Mouse (Mus musculus): ENCODE measurements around the gene Sf3a1. TPM values are rescaled to one million over a fixed set of nuclear protein-coding genes. Genes with fewer than 3 reads are reported as not detected.

The Sf3a1 gene
- total and polyA plus RNA-seq, 3 experiments, result 17.9 to 38.7 (median 37.2) TPM

- DNase-seq, result no peak
- intact Hi-C loops (cut with DNase I), result no loop called here
- H3K9ac ChIP-seq (ENCODE audit: low read depth, low read length), result no peak overlapping the region
Observed at GRCm38 (mm10) chr11:4115407-4115806, 44.7 kb upstream of the Sf3a1 start.

GRCm38 (mm10) chr11:4116458-4117141, 43.5 kb upstream of the Sf3a1 start:
- Histone ChIP-seq H3K36me3 (ENCODE audit: control insufficient read depth, insufficient read depth, low read length) (no peaks in the 10 kb centered on the region), H3K4me1 (ENCODE audit: control insufficient read depth, insufficient read depth, low read length) (peaks cover 8% of the 10 kb centered on the region), H3K4me3 (no peak overlapping the region), H3K27me3 (ENCODE audit: control insufficient read depth, insufficient read depth, low read length) (no peaks in the 10 kb centered on the region), H3K9ac (ENCODE audit: low read depth, low read length) (no peak overlapping the region), H3K79me2 (replicated peaks; ENCODE audit: control insufficient read depth, insufficient read depth, low read length) (no peaks in the 10 kb centered on the region), H3K27ac (no peak overlapping the region)
- TF ChIP-seq POLR2A (IDR thresholded peaks at IDR 0.05; ENCODE audit: insufficient read depth, low read depth, low read length) (no peak), CTCF (IDR thresholded peaks at IDR 0.05) (no peak), EP300 (IDR thresholded peaks at IDR 0.05; ENCODE audit: insufficient read depth, low read depth, low read length) (no peak)
- 27% methylated on average over 11 of the region's 11 CpGs for WGBS
- no peak for DNase-seq
- intact Hi-C loops (cut with DNase I), result no loop called here

More at GRCm38 (mm10) chr11:4115407-4115806, 44.7 kb upstream of the Sf3a1 start:
- Histone ChIP-seq H3K4me3 (no peak overlapping the region), H3K27ac (no peak overlapping the region), H3K27me3 (ENCODE audit: control insufficient read depth, insufficient read depth, low read length) (no peaks in the 10 kb centered on the region), H3K79me2 (replicated peaks; ENCODE audit: control insufficient read depth, insufficient read depth, low read length) (no peaks in the 10 kb centered on the region), H3K36me3 (ENCODE audit: control insufficient read depth, insufficient read depth, low read length) (no peaks in the 10 kb centered on the region), H3K4me1 (ENCODE audit: control insufficient read depth, insufficient read depth, low read length) (peaks cover 8% of the 10 kb centered on the region)
- TF ChIP-seq POLR2A (IDR thresholded peaks at IDR 0.05; ENCODE audit: insufficient read depth, low read depth, low read length), result no peak
- TF ChIP-seq EP300 (IDR thresholded peaks at IDR 0.05; ENCODE audit: insufficient read depth, low read depth, low read length), result no peak
- TF ChIP-seq CTCF (IDR thresholded peaks at IDR 0.05), result no peak
- WGBS, result 90% methylated on average over 4 of the region's 4 CpGs

- 8% methylated on average over 3 of the region's 3 CpGs for WGBS
- peak overlapping the region; percentile 22; the same call in 1 of the 2 replicates for H3K4me3 ChIP-seq
- no peaks in the 10 kb centered on the region for H3K27me3 ChIP-seq (ENCODE audit: control insufficient read depth, insufficient read depth, low read length)
- DNase-seq, result no peak
- H3K36me3 ChIP-seq (ENCODE audit: control insufficient read depth, insufficient read depth, low read length), result no peaks in the 10 kb centered on the region
- no peak overlapping the region for H3K27ac ChIP-seq
- peaks cover 8% of the 10 kb centered on the region for H3K4me1 ChIP-seq (ENCODE audit: control insufficient read depth, insufficient read depth, low read length)
- no peak for TF ChIP-seq EP300 (IDR thresholded peaks at IDR 0.05; ENCODE audit: insufficient read depth, low read depth, low read length)
- peak; percentile 25; the same call in 1 of the 2 replicates for TF ChIP-seq CTCF (IDR thresholded peaks at IDR 0.05)
- intact Hi-C loops (cut with DNase I), result no loop called here
- H3K9ac ChIP-seq (ENCODE audit: low read depth, low read length), result no peak overlapping the region
- no peaks in the 10 kb centered on the region for H3K79me2 ChIP-seq (replicated peaks; ENCODE audit: control insufficient read depth, insufficient read depth, low read length)
Observed at GRCm38 (mm10) chr11:4117372-4118071, 42.6 kb upstream of the Sf3a1 start.

- H3K36me3 ChIP-seq (ENCODE audit: control insufficient read depth, insufficient read depth, low read length), result no peaks in the 10 kb centered on the region
- H3K4me3 ChIP-seq, result peak overlapping the region; percentile 59
- DNase-seq, result peak; percentile 69 to 74
- H3K27ac ChIP-seq, result 0 out of 2 replicates have a peak overlapping the region, but pooled peaks have one; percentile 7
- peak overlapping the region; percentile 72 for H3K9ac ChIP-seq (ENCODE audit: low read depth, low read length)
- no peaks in the 10 kb centered on the region for H3K27me3 ChIP-seq (ENCODE audit: control insufficient read depth, insufficient read depth, low read length)
- no peaks in the 10 kb centered on the region for H3K79me2 ChIP-seq (replicated peaks; ENCODE audit: control insufficient read depth, insufficient read depth, low read length)
- intact Hi-C loops (cut with DNase I), result no loop called here
- WGBS, result 1% methylated on average over 41 of the region's 41 CpGs
- TF ChIP-seq EP300 (IDR thresholded peaks at IDR 0.05; ENCODE audit: insufficient read depth, low read depth, low read length) (no peak), CTCF (IDR thresholded peaks at IDR 0.05) (no peak), POLR2A (IDR thresholded peaks at IDR 0.05; ENCODE audit: insufficient read depth, low read depth, low read length) (0 out of 2 replicates have a peak, but pooled peaks have one; percentile 23)
- peaks cover 8% of the 10 kb centered on the region for H3K4me1 ChIP-seq (ENCODE audit: control insufficient read depth, insufficient read depth, low read length)
Observed at GRCm38 (mm10) chr11:4118081-4118921, 41.8 kb upstream of the Sf3a1 start.

GRCm38 (mm10) chr11:4119635-4120034, 40.5 kb upstream of the Sf3a1 start:
- intact Hi-C loops (cut with DNase I), result no loop called here
- no peak for DNase-seq
- 25% methylated on average over 5 of the region's 5 CpGs for whole genome bisulfite sequencing
- no peak overlapping the region for H3K27ac ChIP-seq
- H3K4me1 ChIP-seq (ENCODE audit: control insufficient read depth, insufficient read depth, low read length), result peaks cover 8% of the 10 kb centered on the region
- H3K36me3 ChIP-seq (ENCODE audit: control insufficient read depth, insufficient read depth, low read length), result no peaks in the 10 kb centered on the region
- no peaks in the 10 kb centered on the region for H3K79me2 ChIP-seq (replicated peaks; ENCODE audit: control insufficient read depth, insufficient read depth, low read length)
- H3K9ac ChIP-seq (ENCODE audit: low read depth, low read length), result no peak overlapping the region
- TF ChIP-seq POLR2A (IDR thresholded peaks at IDR 0.05; ENCODE audit: insufficient read depth, low read depth, low read length), result no peak
- H3K4me3 ChIP-seq, result no peak overlapping the region
- H3K27me3 ChIP-seq (ENCODE audit: control insufficient read depth, insufficient read depth, low read length), result no peaks in the 10 kb centered on the region
